Mouse (Mus musculus) kidney, adult 2 months (tissue): ENCODE results near the gene Tmem233.

ENCODE experiments used
- CTCF ChIP-seq: fragments of 200-500 bp; conservative IDR thresholded peaks from 2 replicates; pipeline ENCODE4 v1.5.1; 2011; ENCODE audit warnings: low read depth, mild to moderate bottlenecking, control low read depth, low read length, moderate library complexity, mixed read lengths; ENCODE audit not compliant: insufficient read depth, insufficient read length
- POLR2A ChIP-seq: fragments of 200-500 bp; IDR thresholded peaks from one replicate; pipeline ENCODE4 v1.6.1; 2011; ENCODE audit warnings: low read depth, low read length, control low read depth

GRCm38 (mm10) chr5:116023821-116024284 lies 59.2 kb downstream of the Tmem233 start:
- TF ChIP-seq CTCF (no peak), POLR2A (no peak)
